Mouse (Mus musculus) E14TG2a.4 (cell line): ENCODE data around the gene Alox5.

ENCODE experiments used
- CTCF ChIP-seq: conservative IDR thresholded peaks from 2 replicates; pipeline ENCODE4 v1.5.1; 2014; ENCODE audit warnings: low read length
- NANOG ChIP-seq: IDR thresholded peaks from 2 replicates; pipeline ENCODE4 v1.6.1; 2014; ENCODE audit warnings: borderline replicate concordance, low read length, mixed read lengths

DNA sequence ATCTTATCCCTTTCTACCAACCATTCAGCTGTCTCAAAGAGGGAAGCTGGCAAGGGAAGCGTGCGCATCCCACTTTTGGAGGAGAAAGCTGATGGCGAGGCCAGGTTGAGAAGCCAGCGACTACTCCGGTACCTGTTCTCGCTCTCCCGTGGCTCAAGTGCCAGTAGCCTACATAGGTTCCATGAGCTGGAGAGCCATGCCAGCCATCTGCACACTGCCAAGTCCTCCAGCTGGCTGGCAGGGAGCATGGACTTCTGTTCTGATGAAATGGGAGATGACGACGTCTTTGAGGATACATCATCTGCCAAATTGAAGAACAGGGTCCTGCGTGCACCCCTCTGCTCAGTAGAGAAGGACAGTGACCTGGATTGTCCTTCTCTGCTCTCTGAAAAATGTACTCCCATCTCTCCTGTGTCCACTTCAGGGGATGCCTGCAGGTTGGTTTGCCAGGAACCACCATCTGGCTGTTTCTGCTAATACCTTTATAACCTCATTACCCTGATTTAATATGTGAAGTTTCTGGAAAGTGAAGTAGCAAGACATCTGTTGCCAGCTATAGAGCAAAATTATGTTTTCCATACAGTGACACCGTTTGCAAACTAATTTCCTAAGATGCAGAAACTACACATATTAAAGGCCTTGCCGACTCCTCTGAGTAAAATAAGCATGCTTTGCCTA lies 59.1 kb downstream of the Alox5 start:
- TF ChIP-seq CTCF (no peak), NANOG (no peak)
